ENCODE assay signal across 19 mouse cellular contexts in the genomic region with DNA sequence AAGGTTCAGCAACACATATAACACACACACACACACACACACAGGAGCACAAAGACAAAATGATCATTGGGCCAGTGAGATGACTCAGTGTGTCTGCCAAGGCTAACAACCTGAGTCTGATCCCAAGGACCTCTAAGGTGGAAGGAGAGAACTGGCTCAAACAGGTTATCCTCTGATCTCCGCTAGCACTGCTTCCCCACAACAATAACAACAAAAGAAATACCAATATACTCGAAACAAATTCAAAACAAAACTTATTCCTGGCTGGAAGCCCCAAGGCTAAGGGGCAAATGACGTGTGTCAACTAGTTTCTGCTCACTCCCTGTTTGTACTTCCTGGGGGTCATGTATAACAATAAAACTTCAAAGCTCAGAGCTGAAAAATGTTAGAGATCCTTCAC. TPM values are rescaled to one million over a fixed set of nuclear protein-coding genes. Genes with fewer than 3 reads are reported as not detected.
A peak's percentile ranks its signal among the peaks of the same experiment; 100 is the strongest.
DNase-seq lines count a peak whose midpoint lies in the region.
"Had no signal": no experiment of that assay in that cellular context is flagged by ENCODE, and none has a peak within 500 bp of the region (broad histone marks: within the 10 kb centered on the region; RNA-seq: fewer than 3 reads in every experiment).

No protein-coding gene starts in this region.

- peak; percentile 9 for DNase-seq in adrenal gland, postnatal 14 days
- no peak for DNase-seq in adrenal gland, adult 18-20 months (ENCODE audit: low spot score in 2 of 2)
- DNase-seq in ES-CJ7 (ENCODE audit: low read depth, low spot score), result peak; percentile 59
- peak; percentile 68 for DNase-seq in ZHBTc4 (ENCODE audit: low read depth, low spot score)
- no peak for DNase-seq in layer of hippocampus, postnatal 14 days (ENCODE audit: low spot score in 2 of 2)
- no peak for DNase-seq in frontal cortex, postnatal 14 days (ENCODE audit: low spot score in 2 of 2)
- DNase-seq: adrenal gland, adult 2 months; adrenal gland, adult 8-10 months; adrenal gland, postnatal 10 days; adrenal gland, postnatal 25 days; adrenal gland, postnatal 36 days; B cell, adult 2 months; cerebellum, adult 11 months; cerebellum, adult 11-12 months; cerebellum, adult 18-20 months; cerebellum, adult 2 months; cerebellum, adult 8-10 months; cerebellum, adult 9-10 months; cerebellum, adult 9-11 months had no signal

RNA-seq across cellular contexts. Expression of gene Raf1, which starts 11.3 kb away (rescaled TPM):
- total RNA-seq in adrenal gland, postnatal 14 days (2021), result 97.4 and 101 TPM in 2 replicates
- 100 to 1,000 TPM in 1 of 2 experiments, 10 to 100 TPM in 1; 89.9 to 101 TPM for total RNA-seq in adrenal gland, adult 18-20 months (2021)
- total RNA-seq in layer of hippocampus, postnatal 14 days (2021), result 100 to 1,000 TPM; 102 TPM

Comparison
In these comparisons a context has a peak if more than half of its experiments do, and no peak if none do; other contexts are left out.
1. DNase-seq: peak in adrenal gland, postnatal 14 days (single experiment), ES-CJ7 (single experiment) and ZHBTc4 (single experiment); none in adrenal gland, adult 18-20 months (0 of 2), layer of hippocampus, postnatal 14 days (0 of 2) and frontal cortex, postnatal 14 days (0 of 2).